Mouse (Mus musculus) lung, postnatal 25 days (tissue): ENCODE data around the gene Pabpc4.
"Not testable (repeated sequence)": the region's sequence is repeated elsewhere in the genome, so short reads cannot be mapped to it uniquely, and the experiment has no call there.

Source experiments
- DNase-seq: peaks from one replicate; pipeline ENCODE4 v3.0.0; 2022; ENCODE audit warnings: low spot score

Gene Pabpc4

GRCm38 (mm10) chr4:123298226-123298625 lies 36.1 kb downstream of the Pabpc4 start:
- DNase-seq, result no peak

- DNase-seq, result no peak
These were observed 37.0 kb downstream of the Pabpc4 start for GRCm38 (mm10) chr4:123298980-123299670.

GRCm38 (mm10) chr4:123305789-123306188 lies 43.6 kb downstream of the Pabpc4 start:
- DNase-seq, result peak; percentile 64

- no peak for DNase-seq
These were observed 44.8 kb downstream of the Pabpc4 start for GRCm38 (mm10) chr4:123306999-123307398.

GRCm38 (mm10) chr4:123308292-123308691 lies 46.1 kb downstream of the Pabpc4 start:
- DNase-seq, result no peak

- DNase-seq, result no peak
These were observed 49.7 kb downstream of the Pabpc4 start for GRCm38 (mm10) chr4:123311845-123312244.

- no peak for DNase-seq
These were observed 50.9 kb downstream of the Pabpc4 start for GRCm38 (mm10) chr4:123313010-123313409.

- DNase-seq, result no peak
These were observed 52.3 kb downstream of the Pabpc4 start for GRCm38 (mm10) chr4:123314497-123314896.

GRCm38 (mm10) chr4:123322910-123323309 lies 60.8 kb downstream of the Pabpc4 start:
- not testable (repeated sequence) for DNase-seq

GRCm38 (mm10) chr4:123323534-123323933 lies 61.4 kb downstream of the Pabpc4 start, which contains the start of gene Oxct2a:
TSS of gene Oxct2a (minus strand) at chr4:123323634.
- no peak for DNase-seq

- DNase-seq, result no peak
These were observed 63.9 kb downstream of the Pabpc4 start for GRCm38 (mm10) chr4:123326087-123326486.

GRCm38 (mm10) chr4:123327630-123328029 lies 65.5 kb downstream of the Pabpc4 start:
- no peak for DNase-seq

GRCm38 (mm10) chr4:123328946-123329345 lies 66.8 kb downstream of the Pabpc4 start:
- no peak for DNase-seq

GRCm38 (mm10) chr4:123331326-123331725 lies 69.2 kb downstream of the Pabpc4 start:
- DNase-seq, result no peak

- not testable (repeated sequence) for DNase-seq
These were observed 69.8 kb downstream of the Pabpc4 start for GRCm38 (mm10) chr4:123331961-123332360.

- no peak for DNase-seq
These were observed 71.0 kb downstream of the Pabpc4 start for GRCm38 (mm10) chr4:123333151-123333550.

- DNase-seq, result no peak
These were observed 72.0 kb downstream of the Pabpc4 start for GRCm38 (mm10) chr4:123334177-123334576.

GRCm38 (mm10) chr4:123335244-123335643 lies 73.1 kb downstream of the Pabpc4 start:
- not testable (repeated sequence) for DNase-seq

- DNase-seq, result no peak
These were observed 73.8 kb downstream of the Pabpc4 start for GRCm38 (mm10) chr4:123335796-123336585.

- no peak for DNase-seq
These were observed 75.5 kb downstream of the Pabpc4 start for GRCm38 (mm10) chr4:123337693-123338092.

GRCm38 (mm10) chr4:123340232-123340631 lies 78.1 kb downstream of the Pabpc4 start:
- DNase-seq, result no peak

GRCm38 (mm10) chr4:123342091-123342641 lies 80.0 kb downstream of the Pabpc4 start:
- no peak for DNase-seq
